Mouse (Mus musculus) myocyte (in vitro differentiated cells): Measurements from ENCODE around the gene Grifin. TPM values are rescaled to one million over a fixed set of nuclear protein-coding genes. Genes with fewer than 3 reads are reported as not detected.

Experiments
- H3K27me3 ChIP-seq: one replicate; pipeline ENCODE4 v1.6.1; 2011; ENCODE audit not compliant: control insufficient read depth, insufficient read depth, insufficient read length
- H3K36me3 ChIP-seq: one replicate; pipeline ENCODE4 v1.6.1; 2011; ENCODE audit not compliant: control insufficient read depth, insufficient read depth
- H3K4me2 ChIP-seq: one replicate; pipeline ENCODE4 v1.6.1; 2011; ENCODE audit warnings: low read depth, control low read depth
- H3K4me3 ChIP-seq: one replicate; pipeline ENCODE4 v1.5.1; 2011; ENCODE audit warnings: mild to moderate bottlenecking, control low read depth, moderate library complexity
- H3K79me2 ChIP-seq: one replicate; pipeline ENCODE4 v1.6.1; 2011; ENCODE audit not compliant: control insufficient read depth, insufficient read depth
- H3ac ChIP-seq: one replicate; pipeline ENCODE4 v1.6.1; 2011; ENCODE audit not compliant: control insufficient read depth, insufficient read length
- CEBPB ChIP-seq: IDR thresholded peaks from 2 replicates; pipeline ENCODE4 v1.6.1; 2011; ENCODE audit warnings: mild to moderate bottlenecking, moderate library complexity; ENCODE audit not compliant: poor library complexity, insufficient read depth, severe bottlenecking
- E2F4 ChIP-seq: IDR thresholded peaks from one replicate; pipeline ENCODE4 v1.6.1; 2011; ENCODE audit warnings: mild to moderate bottlenecking, control low read depth, moderate library complexity; ENCODE audit not compliant: insufficient read depth
- MAX ChIP-seq: IDR thresholded peaks from one replicate; pipeline ENCODE4 v1.6.1; 2011; ENCODE audit warnings: low read depth, mild to moderate bottlenecking, control low read depth
- MYOD1 ChIP-seq, 3 experiments: IDR thresholded peaks; one replicate each; pipeline ENCODE4 v1.6.1; 2011; ENCODE audit warnings: control low read depth in 2 of 3, low read depth in 2 of 3, mild to moderate bottlenecking in 2 of 3, moderate library complexity in 1 of 3; ENCODE audit not compliant: insufficient read length in 2 of 3, control insufficient read depth in 1 of 3
- MYOG ChIP-seq, 3 experiments: IDR thresholded peaks; one replicate each; pipeline ENCODE4 v1.6.1; 2011; ENCODE audit warnings: control low read depth in 2 of 3, low read depth in 2 of 3, mild to moderate bottlenecking in 2 of 3; ENCODE audit not compliant: insufficient read length in 2 of 3, control insufficient read depth in 1 of 3, insufficient read depth in 1 of 3
- POLR2A ChIP-seq: IDR thresholded peaks from one replicate; pipeline ENCODE4 v1.6.1; 2011; ENCODE audit warnings: low read depth, mild to moderate bottlenecking, control low read depth, moderate library complexity; ENCODE audit not compliant: insufficient read length
- POLR2AphosphoS2 ChIP-seq: IDR thresholded peaks from one replicate; pipeline ENCODE4 v1.6.1; 2011; ENCODE audit warnings: low read depth, control low read depth; ENCODE audit not compliant: insufficient read length
- REST ChIP-seq: IDR thresholded peaks from one replicate; pipeline ENCODE4 v1.6.1; 2011; ENCODE audit warnings: mild to moderate bottlenecking, control low read depth, moderate library complexity; ENCODE audit not compliant: insufficient read depth, insufficient read length
- SRF ChIP-seq: IDR thresholded peaks from one replicate; pipeline ENCODE4 v1.6.1; 2011; ENCODE audit warnings: low read depth; ENCODE audit not compliant: control insufficient read depth, insufficient read length
- TCF12 ChIP-seq: IDR thresholded peaks from one replicate; pipeline ENCODE4 v1.6.1; 2011; ENCODE audit warnings: mild to moderate bottlenecking, control low read depth; ENCODE audit not compliant: poor library complexity, insufficient read depth, severe bottlenecking
- TCF3 ChIP-seq: IDR thresholded peaks from one replicate; pipeline ENCODE4 v1.6.1; 2011; ENCODE audit warnings: low read depth, control low read depth; ENCODE audit not compliant: insufficient read length
- USF1 ChIP-seq: IDR thresholded peaks from one replicate; pipeline ENCODE4 v1.6.1; 2011; ENCODE audit warnings: low read depth, mild to moderate bottlenecking, control low read depth, moderate library complexity
- polyA plus RNA-seq: library from polyadenylated mRNA; unstranded; fragments of >200 nt; fragmentation: generic; extraction: Trizol; gene quantifications from one replicate; pipeline ENCODE4 v1.2.1, GENCODE M21; 2012; ENCODE audit warnings: missing spikeins

Grifin gene
- polyA plus RNA-seq, 1 experiment: not detected

DNA sequence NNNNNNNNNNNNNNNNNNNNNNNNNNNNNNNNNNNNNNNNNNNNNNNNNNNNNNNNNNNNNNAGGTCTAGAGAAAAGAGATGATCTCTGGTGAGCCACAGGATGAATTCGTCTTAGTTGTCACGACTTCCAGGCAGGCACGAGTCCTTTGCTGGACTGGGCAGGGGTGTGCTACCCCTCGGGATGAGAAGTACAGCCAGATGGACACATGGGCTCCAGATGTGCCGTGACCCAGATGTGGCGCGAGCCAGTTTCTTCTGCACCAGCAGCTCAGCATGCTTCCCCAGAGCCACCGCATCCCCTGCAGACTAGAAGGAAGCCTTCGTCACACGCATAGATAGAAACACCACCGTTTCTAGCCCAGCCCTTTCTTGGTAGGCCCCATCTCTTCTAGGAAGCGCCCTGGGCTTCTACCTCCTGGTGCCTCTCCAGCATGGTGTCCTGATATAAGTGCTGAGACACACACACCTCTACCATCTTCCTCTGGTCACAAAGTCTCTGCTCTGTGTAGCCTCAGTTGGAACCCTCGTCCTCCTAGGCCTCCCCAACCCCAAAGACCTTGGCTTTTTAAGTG is 26.7 kb downstream of the Grifin start:
- Histone ChIP-seq H3K4me2 (no peak overlapping the region), H3K27me3 (no peaks in the 10 kb centered on the region), H3K36me3 (no peaks in the 10 kb centered on the region), H3K79me2 (no peaks in the 10 kb centered on the region), H3K4me3 (no peak overlapping the region), H3ac (no peak overlapping the region)
- TF ChIP-seq TCF12: no peak
- no peak for TF ChIP-seq POLR2A
- TF ChIP-seq MYOD1 (IDR thresholded peaks at IDR 0.05; ENCODE audit: control insufficient read depth in 1 of 3, insufficient read length in 2 of 3, low read depth in 2 of 3): no peak
- no peak for TF ChIP-seq USF1
- TF ChIP-seq CEBPB: no peak
- TF ChIP-seq MAX: no peak
- no peak for TF ChIP-seq TCF3
- TF ChIP-seq SRF: no peak
- no peak for TF ChIP-seq MYOG (IDR thresholded peaks at IDR 0.05; ENCODE audit: control insufficient read depth in 1 of 3, insufficient read depth in 1 of 3, insufficient read length in 2 of 3, low read depth in 2 of 3)
- TF ChIP-seq E2F4: no peak
- TF ChIP-seq REST: no peak
- no peak for TF ChIP-seq POLR2AphosphoS2

DNA sequence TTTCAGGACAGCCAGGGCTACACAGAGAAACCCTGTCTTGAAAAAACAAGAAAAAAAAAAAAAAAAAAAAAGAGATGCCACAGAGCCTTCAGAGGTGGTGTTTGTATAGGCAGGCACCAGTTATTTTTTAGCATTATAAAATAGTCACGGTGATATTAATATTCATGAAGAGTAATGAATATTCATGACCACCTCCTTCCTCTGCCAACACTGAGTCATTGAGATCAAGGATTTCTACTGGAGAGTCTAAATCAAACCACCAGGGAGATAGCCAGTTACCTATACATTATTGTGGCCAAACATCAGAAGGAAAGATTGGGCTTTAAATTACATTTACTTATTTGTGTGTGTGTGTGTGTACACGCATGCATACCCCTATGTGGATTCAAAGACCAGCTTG is 38.1 kb downstream of the Grifin start:
- Histone ChIP-seq H3K4me3 (no peak overlapping the region), H3K4me2 (no peak overlapping the region), H3K79me2 (no peaks in the 10 kb centered on the region), H3ac (no peak overlapping the region), H3K27me3 (no peaks in the 10 kb centered on the region), H3K36me3 (no peaks in the 10 kb centered on the region)
- TF ChIP-seq TCF3 (no peak), E2F4 (no peak), REST (no peak), MYOD1 (IDR thresholded peaks at IDR 0.05; ENCODE audit: control insufficient read depth in 1 of 3, insufficient read length in 2 of 3, low read depth in 2 of 3) (no peak), SRF (no peak), CEBPB (no peak), TCF12 (no peak)

DNA sequence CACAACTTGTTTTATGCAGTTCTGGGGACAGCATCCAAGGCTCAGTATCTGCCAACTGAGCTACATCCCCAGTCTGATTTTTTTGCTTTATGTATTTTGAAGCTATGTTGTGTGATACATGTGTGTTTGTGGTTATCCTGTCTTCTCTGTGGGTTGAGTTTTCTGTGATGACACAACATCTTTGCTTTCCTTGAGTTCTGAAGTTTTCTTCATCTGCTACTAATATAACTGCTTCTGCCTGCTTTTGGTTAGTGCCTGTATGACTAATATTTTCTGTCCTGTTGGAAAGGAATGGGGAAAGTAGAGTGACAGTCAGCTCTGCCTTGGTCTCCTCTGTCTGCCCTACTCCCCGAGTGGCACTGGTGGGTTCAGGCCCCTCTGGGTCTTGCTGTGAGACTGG is 43.7 kb downstream of the Grifin start:
- H3K4me2 ChIP-seq: no peak overlapping the region
- no peaks in the 10 kb centered on the region for H3K27me3 ChIP-seq
- H3ac ChIP-seq: no peak overlapping the region
- H3K36me3 ChIP-seq: no peaks in the 10 kb centered on the region
- no peak for TF ChIP-seq MYOG (IDR thresholded peaks at IDR 0.05; ENCODE audit: control insufficient read depth in 1 of 3, insufficient read depth in 1 of 3, insufficient read length in 2 of 3, low read depth in 2 of 3)
- TF ChIP-seq REST: no peak
- TF ChIP-seq TCF3: no peak
- no peak for TF ChIP-seq USF1
- TF ChIP-seq TCF12: no peak
- no peak for TF ChIP-seq POLR2AphosphoS2
- TF ChIP-seq POLR2A: no peak
- no peak for TF ChIP-seq SRF
- no peak for TF ChIP-seq MAX
- H3K4me3 ChIP-seq: no peak overlapping the region
- no peaks in the 10 kb centered on the region for H3K79me2 ChIP-seq

DNA sequence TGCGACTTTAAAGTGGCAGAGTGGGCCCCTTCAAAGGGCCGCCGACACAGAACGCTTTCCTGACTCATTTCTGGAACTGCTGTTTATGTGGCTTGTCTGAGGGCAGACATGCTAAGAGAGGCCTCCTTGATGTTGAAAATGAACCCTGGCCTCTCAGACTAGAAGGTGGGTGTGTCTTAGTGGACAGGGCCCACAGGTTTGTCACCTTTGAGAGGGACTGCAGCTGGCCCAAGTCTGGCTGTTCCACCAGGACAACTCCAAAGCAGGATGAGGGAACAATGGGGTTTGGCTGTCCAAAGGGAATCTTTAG is 47.0 kb downstream of the Grifin start:
- Histone ChIP-seq H3ac (no peak overlapping the region), H3K79me2 (no peaks in the 10 kb centered on the region), H3K36me3 (no peaks in the 10 kb centered on the region), H3K4me3 (no peak overlapping the region), H3K27me3 (no peaks in the 10 kb centered on the region), H3K4me2 (no peak overlapping the region)
- TF ChIP-seq POLR2AphosphoS2 (no peak), TCF3 (no peak)

DNA sequence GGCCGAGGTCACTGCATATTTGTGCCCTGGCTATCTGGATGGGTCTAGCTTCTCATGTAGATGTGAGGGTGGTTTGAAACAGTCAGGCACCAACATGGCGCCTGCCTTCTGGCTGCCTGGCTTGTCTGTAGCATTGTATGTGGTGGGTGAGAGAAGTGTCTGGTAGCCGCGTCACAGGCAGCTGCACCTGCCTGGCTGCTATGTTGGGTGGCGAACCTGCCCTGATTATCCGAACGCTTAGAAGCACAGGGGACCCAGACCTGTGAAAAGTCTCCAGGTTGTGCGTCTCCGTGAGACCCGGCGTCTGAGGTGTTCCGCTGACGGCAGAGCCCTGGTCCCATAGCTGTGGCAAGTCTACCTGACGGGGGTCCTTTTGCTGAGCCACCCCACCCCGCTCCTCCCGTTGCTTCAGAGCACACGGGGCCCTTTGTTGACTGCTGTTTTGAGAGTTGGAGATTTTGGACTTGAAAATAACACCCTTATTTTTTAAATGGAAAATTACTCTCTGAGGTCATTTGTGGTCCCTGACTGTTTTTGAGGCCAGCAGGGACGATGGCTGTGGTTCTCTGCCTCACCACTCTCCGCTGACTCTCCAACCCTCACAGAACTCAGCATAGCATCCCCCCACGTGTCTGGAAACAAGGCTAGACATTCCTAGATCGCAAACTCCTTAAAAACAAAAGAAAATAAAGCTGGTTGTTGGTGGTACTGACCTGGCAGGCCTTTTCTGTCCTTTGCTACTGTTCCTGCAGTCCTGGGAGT is 47.5 kb downstream of the Grifin start:
- TF ChIP-seq TCF12: no peak
- no peak for TF ChIP-seq MYOG (IDR thresholded peaks at IDR 0.05; ENCODE audit: control insufficient read depth in 1 of 3, insufficient read depth in 1 of 3, insufficient read length in 2 of 3, low read depth in 2 of 3)
- TF ChIP-seq CEBPB: no peak
- TF ChIP-seq E2F4: no peak
- TF ChIP-seq POLR2A: no peak
- TF ChIP-seq TCF3: no peak
- TF ChIP-seq MYOD1 (IDR thresholded peaks at IDR 0.05; ENCODE audit: control insufficient read depth in 1 of 3, insufficient read length in 2 of 3, low read depth in 2 of 3): no peak
- Histone ChIP-seq H3K4me2 (no peak overlapping the region), H3K4me3 (no peak overlapping the region), H3K27me3 (no peaks in the 10 kb centered on the region), H3ac (no peak overlapping the region), H3K79me2 (no peaks in the 10 kb centered on the region), H3K36me3 (no peaks in the 10 kb centered on the region)
